In the genomic region with DNA sequence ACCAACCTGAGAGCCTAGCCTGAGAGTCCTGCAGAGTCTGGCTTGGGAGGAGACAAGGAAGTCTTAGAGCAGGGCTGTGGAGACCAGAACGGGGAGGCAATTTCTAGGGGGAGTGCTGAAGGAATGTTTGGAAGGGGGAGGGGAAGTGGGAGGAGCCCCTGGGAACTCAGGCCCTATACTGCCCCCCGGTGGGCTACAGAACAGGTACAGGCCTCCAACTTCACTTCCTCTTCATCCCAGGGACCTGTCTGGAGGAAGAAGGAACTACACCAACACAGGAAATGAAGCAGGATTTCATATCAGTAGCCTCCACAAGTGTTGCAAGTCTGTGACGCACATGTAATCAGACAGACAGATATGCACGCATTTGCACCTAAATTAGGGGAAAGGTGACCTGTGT, we compare ENCODE assay signal across 18 mouse cellular contexts.
A peak's percentile ranks its signal among the peaks of the same experiment; 100 is the strongest.
DNase-seq lines count a peak whose midpoint lies in the region; ATAC-seq and TF ChIP-seq lines count a peak whose summit lies in the region.
"Had no signal": no experiment of that assay in that cellular context is flagged by ENCODE, and none has a peak within 500 bp of the region (broad histone marks: within the 10 kb centered on the region; RNA-seq: fewer than 3 reads in every experiment).

No protein-coding gene starts in this region.

- no peak overlapping the region for H3K27ac ChIP-seq in kidney, embryonic 14.5 days (ENCODE audit: low read depth, low read length)
- peak overlapping the region; percentile 84 for H3K27ac ChIP-seq in testis, adult 2 months (ENCODE audit: control insufficient read depth, insufficient read depth, low read depth, low read length)
- H3K27ac ChIP-seq: embryonic facial prominence, embryonic 12.5 days; forebrain, embryonic 15.5 days; hindbrain, embryonic 12.5 days; midbrain, embryonic 13.5 days; neural tube, embryonic 15.5 days had no signal

- H3K4me3 ChIP-seq in kidney, embryonic 14.5 days (ENCODE audit: low read length): no peak overlapping the region
- peak overlapping the region; percentile 76 for H3K4me3 ChIP-seq in testis, adult 2 months (ENCODE audit: control insufficient read depth, low read depth, low read length)
- H3K4me3 ChIP-seq: embryonic facial prominence, embryonic 12.5 days; forebrain, embryonic 15.5 days; hindbrain, embryonic 12.5 days; midbrain, embryonic 13.5 days; neural tube, embryonic 15.5 days had no signal

- ATAC-seq in kidney, embryonic 14.5 days (ENCODE audit: low FRiP score, low TSS enrichment): no peak
- ATAC-seq: forebrain, embryonic 15.5 days; midbrain, embryonic 13.5 days had no signal

- no peak for TF ChIP-seq POLR2A in testis, adult 2 months (IDR thresholded peaks at IDR 0.05; ENCODE audit: control insufficient read depth, low read depth, low read length)

- H3K36me3 ChIP-seq in kidney, embryonic 14.5 days (ENCODE audit: control insufficient read depth, insufficient read depth, low read length): no peaks in the 10 kb centered on the region
- H3K36me3 ChIP-seq in testis, adult 2 months (ENCODE audit: control insufficient read depth, insufficient read depth, low read length): no peaks in the 10 kb centered on the region
- H3K36me3 ChIP-seq: embryonic facial prominence, embryonic 12.5 days; forebrain, embryonic 15.5 days; G1E; hindbrain, embryonic 12.5 days; midbrain, embryonic 13.5 days; neural tube, embryonic 15.5 days had no signal

- H3K4me2 ChIP-seq in kidney, embryonic 14.5 days (replicated peaks; ENCODE audit: low read depth, low read length): no peak overlapping the region
- H3K4me2 ChIP-seq: embryonic facial prominence, embryonic 12.5 days; forebrain, embryonic 15.5 days; hindbrain, embryonic 12.5 days; midbrain, embryonic 13.5 days; neural tube, embryonic 15.5 days had no signal

- H3K27me3 ChIP-seq in kidney, embryonic 14.5 days (ENCODE audit: control insufficient read depth, insufficient read depth, low read length): no peaks in the 10 kb centered on the region
- no peaks in the 10 kb centered on the region for H3K27me3 ChIP-seq in testis, adult 2 months (ENCODE audit: control insufficient read depth, insufficient read depth, low read length)
- H3K27me3 ChIP-seq: embryonic facial prominence, embryonic 12.5 days; forebrain, embryonic 15.5 days; hindbrain, embryonic 12.5 days; midbrain, embryonic 13.5 days; neural tube, embryonic 15.5 days had no signal

- no peaks in the 10 kb centered on the region for H3K4me1 ChIP-seq in kidney, embryonic 14.5 days (ENCODE audit: control insufficient read depth, insufficient read depth, low read length)
- H3K4me1 ChIP-seq in testis, adult 2 months (ENCODE audit: control insufficient read depth, insufficient read depth, low read length): peaks cover 5% of the 10 kb centered on the region
- H3K4me1 ChIP-seq: embryonic facial prominence, embryonic 12.5 days; forebrain, embryonic 15.5 days; hindbrain, embryonic 12.5 days; midbrain, embryonic 13.5 days; neural tube, embryonic 15.5 days had no signal

- 51% methylated on average over 4 of the region's 4 CpGs for WGBS in kidney, embryonic 14.5 days

- no peak for TF ChIP-seq CTCF in testis, adult 2 months (IDR thresholded peaks at IDR 0.05; ENCODE audit: control insufficient read depth, insufficient read depth, insufficient replicate concordance, low read depth, low read length)

- H3K9me3 ChIP-seq in kidney, embryonic 14.5 days (ENCODE audit: control insufficient read depth, low read length): no peaks in the 10 kb centered on the region
- H3K9me3 ChIP-seq: embryonic facial prominence, embryonic 12.5 days; forebrain, embryonic 15.5 days; hindbrain, embryonic 12.5 days; midbrain, embryonic 13.5 days; neural tube, embryonic 15.5 days had no signal

- DNase-seq in kidney, adult 9 months: peak; percentile 9
- DNase-seq in testis, postnatal 14 days (ENCODE audit: low spot score): no peak
- peak; percentile 1 for DNase-seq in embryo, embryonic 9.5 days (ENCODE audit: extremely low spot score)
- DNase-seq in cerebellum, adult 8-10 months: no peak
- no peak for DNase-seq in ovary, postnatal 14 days (ENCODE audit: low spot score)
- DNase-seq in cerebellum, adult 11 months: no peak
- DNase-seq: adrenal gland, adult 2 months; lung, adult 2 months; right cerebral cortex, postnatal 4 days; thymus, adult 2 months had no signal

- H3K9ac ChIP-seq in kidney, embryonic 14.5 days (ENCODE audit: low read depth, low read length): no peak overlapping the region
- H3K9ac ChIP-seq: embryonic facial prominence, embryonic 12.5 days; forebrain, embryonic 15.5 days; hindbrain, embryonic 12.5 days; midbrain, embryonic 13.5 days; neural tube, embryonic 15.5 days had no signal

Comparison
In these comparisons a context has a peak if more than half of its experiments do, and no peak if none do; other contexts are left out.
1. DNase-seq: peak in kidney, adult 9 months (single experiment) and embryo, embryonic 9.5 days (single experiment); none in testis, postnatal 14 days (single experiment), cerebellum, adult 8-10 months (single experiment), ovary, postnatal 14 days (single experiment) and cerebellum, adult 11 months (single experiment).